Mouse (Mus musculus) adrenal gland, postnatal 4 days (tissue): Measurements from ENCODE around the gene Smpx. TPM values are rescaled to one million over a fixed set of nuclear protein-coding genes. Genes with fewer than 3 reads are reported as not detected.
A peak's percentile ranks its signal among the peaks of the same experiment; 100 is the strongest.

Experiments used
- DNase-seq, 2 experiments: peaks; one replicate each; pipeline ENCODE4 v3.0.0; 2021 to 2022; ENCODE audit warnings: low spot score in 2 of 2, mixed read lengths in 2 of 2
- long read RNA-seq, 2 experiments: library from polyadenylated mRNA; stranded (forward); transcript quantifications; one replicate each; pipeline ENCODE4 v2.0.0; 2021
- total RNA-seq, 2 experiments: library from RNA; stranded (reverse); gene quantifications; 2 replicates each; pipeline ENCODE4 v1.2.3; 2021

The Smpx gene
- total RNA-seq = 10 to 100 TPM; 20.2 to 30.5 TPM
- long read RNA-seq, experiment 1, transcript Smpx-201 (6 exons, 1,152 nt) = major isoform, 9 of 14 reads
- long read RNA-seq, experiment 1, partial matches to known transcripts = 0 of 14 reads
- long read RNA-seq, experiment 1, other reads (novel, unspliced or antisense) = 2 of 14 reads
- long read RNA-seq, experiment 2, transcript Smpx-203 (5 exons, 898 nt) = major isoform, 6 of 19 reads
- long read RNA-seq, experiment 2, partial matches to known transcripts = 3 of 19 reads
- long read RNA-seq, experiment 2, other reads (novel, unspliced or antisense) = 6 of 19 reads

- no peak for DNase-seq
Measured at GRCm38 (mm10) chrX:157698862-157699261, at the start of gene Smpx. Smpx (plus strand) TSS chrX:157698910.

GRCm38 (mm10) chrX:157655047-157655446, 43.7 kb upstream of the Smpx start:
- no peak for DNase-seq

GRCm38 (mm10) chrX:157657356-157657755, 41.4 kb upstream of the Smpx start:
- no peak for DNase-seq

- DNase-seq = no peak
Measured at GRCm38 (mm10) chrX:157671820-157672219, 26.9 kb upstream of the Smpx start.

GRCm38 (mm10) chrX:157674667-157675350, 23.9 kb upstream of the Smpx start:
- no peak for DNase-seq

GRCm38 (mm10) chrX:157691186-157691585, 7.5 kb upstream of the Smpx start:
- no peak for DNase-seq

- no peak for DNase-seq
Measured at GRCm38 (mm10) chrX:157697591-157698135, 1.0 kb upstream of the Smpx start.

GRCm38 (mm10) chrX:157707236-157707635, 8.5 kb downstream of the Smpx start:
- no peak for DNase-seq

- no peak for DNase-seq
Measured at GRCm38 (mm10) chrX:157708616-157709280, 10.0 kb downstream of the Smpx start.

- no peak for DNase-seq
Measured at GRCm38 (mm10) chrX:157719907-157720306, 21.2 kb downstream of the Smpx start.

- DNase-seq = no peak
Measured at GRCm38 (mm10) chrX:157730622-157731341, 32.1 kb downstream of the Smpx start.

- DNase-seq = peak; percentile 4 to 47
Measured at GRCm38 (mm10) chrX:157731658-157732314, 33.1 kb downstream of the Smpx start.

GRCm38 (mm10) chrX:157732346-157732745, 33.6 kb downstream of the Smpx start:
- no peak for DNase-seq

- DNase-seq = no peak
Measured at GRCm38 (mm10) chrX:157733836-157734235, 35.1 kb downstream of the Smpx start.

GRCm38 (mm10) chrX:157734341-157734740, 35.6 kb downstream of the Smpx start:
- no peak for DNase-seq

GRCm38 (mm10) chrX:157747815-157748544, 49.3 kb downstream of the Smpx start:
- DNase-seq = no peak

GRCm38 (mm10) chrX:157754559-157754958, 55.8 kb downstream of the Smpx start:
- no peak for DNase-seq

- no peak for DNase-seq
Measured at GRCm38 (mm10) chrX:157762542-157762941, 63.8 kb downstream of the Smpx start.

- DNase-seq = no peak
Measured at GRCm38 (mm10) chrX:157801669-157802068, 103.0 kb downstream of the Smpx start.
